Mouse (Mus musculus): ENCODE data around the gene Pla2g4c. TPM values are rescaled to one million over a fixed set of nuclear protein-coding genes. Genes with fewer than 3 reads are reported as not detected.

Pla2g4c gene
- polyA plus RNA-seq (2015; fragmentation: Nextera tagmentation; extraction: Ambion mirVana), result 0.13 and 0.31 TPM in 2 replicates

GRCm38 (mm10) chr7:13324316-13324715 is at the start of gene Pla2g4c:
Gene Pla2g4c, plus strand, starts transcription at chr7:13324655.

DNA sequence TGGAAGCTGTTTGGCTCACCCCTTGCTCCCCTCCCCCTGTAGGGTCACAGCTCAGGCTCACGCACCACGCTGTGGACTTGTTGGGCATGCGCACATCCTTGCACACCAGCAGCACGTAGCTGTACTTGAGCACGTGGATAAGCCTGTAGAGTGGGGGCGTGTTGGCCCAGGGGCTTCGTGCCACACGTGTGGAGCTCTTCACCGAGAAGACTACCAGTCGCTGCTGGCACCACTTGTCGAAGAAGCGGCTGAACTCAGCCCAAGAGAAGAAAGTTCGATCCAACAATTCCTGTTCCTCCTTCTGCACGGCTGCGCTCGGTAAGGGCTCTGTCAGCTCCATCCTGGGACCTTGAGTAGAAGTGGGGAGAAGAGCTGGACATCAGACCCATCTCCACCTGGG is 47.4 kb upstream of the Pla2g4c start, which contains the start of gene Lig1:
Gene Lig1, plus strand, starts transcription at position 203 of the 400 bp plus-strand sequence.

DNA sequence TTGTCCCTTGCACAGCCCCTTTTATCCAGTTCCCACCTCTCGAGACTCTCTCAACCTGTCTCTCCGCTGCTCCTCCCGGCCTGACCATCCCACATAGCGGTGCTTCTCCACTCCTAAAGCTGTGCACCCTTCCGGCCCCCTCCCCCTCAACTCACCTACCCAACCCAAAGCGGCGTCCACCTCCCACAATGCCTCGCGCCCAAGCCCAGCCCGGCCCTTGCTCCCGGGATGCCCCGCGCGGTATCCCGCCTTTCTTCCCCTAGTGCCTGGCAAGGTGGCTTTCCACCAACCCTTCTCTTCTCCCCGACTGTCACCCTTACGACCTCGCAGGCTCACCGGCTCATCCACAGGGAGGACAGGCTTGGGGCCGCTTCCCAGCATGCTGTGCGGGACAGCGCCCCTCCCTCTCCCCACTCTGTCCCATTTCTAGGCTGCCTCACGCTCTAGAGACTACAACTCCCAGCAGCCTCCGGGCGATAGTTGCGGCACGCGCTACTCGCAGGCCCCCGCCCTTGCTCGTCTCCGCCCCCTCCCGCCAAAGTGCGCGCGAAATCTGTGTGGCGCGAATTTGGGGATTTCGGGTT is 46.1 kb upstream of the Pla2g4c start, which contains the start of gene Zswim9:
Gene Zswim9, minus strand, starts transcription at position 414 of the 584 bp plus-strand sequence.

DNA sequence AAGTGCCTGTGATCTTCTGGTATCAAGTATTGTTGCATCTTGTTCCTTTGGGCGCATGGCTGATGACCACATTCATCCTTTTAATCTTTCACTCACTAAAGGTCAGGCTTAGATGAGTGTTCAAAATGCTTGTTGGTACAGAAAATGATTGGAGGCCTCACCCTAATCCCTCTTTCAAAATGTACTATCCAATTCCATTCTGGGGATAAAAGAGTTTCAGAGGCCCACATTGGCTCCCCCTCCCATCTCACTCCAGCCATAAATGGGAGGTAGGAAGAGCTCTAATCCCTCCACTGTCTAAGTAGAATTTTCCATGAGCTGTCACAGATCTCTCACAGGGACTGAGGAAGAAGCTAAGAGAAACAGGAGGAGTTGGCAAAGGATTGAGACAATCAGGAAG is 73.4 kb downstream of the Pla2g4c start, which contains the start of gene Cabp5:
Gene Cabp5, plus strand, starts transcription at position 301 of the 400 bp plus-strand sequence.

Other genes with a start within 250 kb of the Pla2g4c start
- not detected in 2 replicates for gene Vmn1r85, start 229.5 kb upstream of the Pla2g4c start, polyA plus RNA-seq (2015; fragmentation: Nextera tagmentation; extraction: Ambion mirVana)
- gene Vmn1r86, start 204.7 kb upstream of the Pla2g4c start, polyA plus RNA-seq (2015; fragmentation: Nextera tagmentation; extraction: Ambion mirVana), result not detected in 2 replicates
- gene Vmn1r87, start 184.5 kb upstream of the Pla2g4c start, polyA plus RNA-seq (2015; fragmentation: Nextera tagmentation; extraction: Ambion mirVana), result not detected in 2 replicates
- not detected in 2 replicates for gene Vmn1r88, start 165.1 kb upstream of the Pla2g4c start, polyA plus RNA-seq (2015; fragmentation: Nextera tagmentation; extraction: Ambion mirVana)
- gene Vmn1r89, start 111.6 kb upstream of the Pla2g4c start, polyA plus RNA-seq (2015; fragmentation: Nextera tagmentation; extraction: Ambion mirVana), result not detected in 2 replicates
- gene Lig1, start 47.4 kb upstream of the Pla2g4c start, polyA plus RNA-seq (2015; fragmentation: Nextera tagmentation; extraction: Ambion mirVana), result 16.4 and 21.9 TPM in 2 replicates
- 4.2 and 4.8 TPM in 2 replicates for gene Zswim9, start 45.9 kb upstream of the Pla2g4c start, polyA plus RNA-seq (2015; fragmentation: Nextera tagmentation; extraction: Ambion mirVana)
- not detected in 2 replicates for gene Cabp5, start 73.5 kb downstream of the Pla2g4c start, polyA plus RNA-seq (2015; fragmentation: Nextera tagmentation; extraction: Ambion mirVana)
- gene Bsph1, start 126.2 kb downstream of the Pla2g4c start, polyA plus RNA-seq (2015; fragmentation: Nextera tagmentation; extraction: Ambion mirVana), result not detected in 2 replicates
- not detected in 2 replicates for gene Bsph2, start 246.4 kb downstream of the Pla2g4c start, polyA plus RNA-seq (2015; fragmentation: Nextera tagmentation; extraction: Ambion mirVana)

Measured in skeletal muscle tissue, postnatal 0 days (tissue).